Mouse (Mus musculus) hindlimb bud, embryonic 11.5 days (tissue): ENCODE measurements at regions not wholly inside any gene's neighbourhood (a gene's known extent, or its start where the extent isn't known, plus 50 kb on each side); places are given as distances from the start of the nearest gene placed in this dataset.

ENCODE experiments used
- DNase-seq: peaks from one replicate; pipeline ENCODE4 v3.0.0-alpha.2; 2012; ENCODE audit warnings: low read depth, low spot score; ENCODE audit errors: extremely low spot score

- DNase-seq, result no peak
These were observed 148.0 kb upstream of the Klf14 start for GRCm38 (mm10) chr6:31106856-31107359.

- DNase-seq, result no peak
These were observed 148.5 kb upstream of the Klf14 start for GRCm38 (mm10) chr6:31107360-31107759.

- no peak for DNase-seq
These were observed 149.2 kb upstream of the Klf14 start for GRCm38 (mm10) chr6:31107916-31108685.

- no peak for DNase-seq
These were observed 150.7 kb upstream of the Klf14 start for GRCm38 (mm10) chr6:31109604-31110003.

- no peak for DNase-seq
These were observed 153.6 kb upstream of the Klf14 start for GRCm38 (mm10) chr6:31112293-31113077.

GRCm38 (mm10) chr6:31113558-31114326 lies 154.9 kb upstream of the Klf14 start:
- no peak for DNase-seq

GRCm38 (mm10) chr6:31114336-31115335 lies 155.8 kb upstream of the Klf14 start:
- no peak for DNase-seq

GRCm38 (mm10) chr6:31115566-31115965 lies 156.7 kb upstream of the Klf14 start:
- no peak for DNase-seq

- no peak for DNase-seq
These were observed 157.5 kb upstream of the Klf14 start for GRCm38 (mm10) chr6:31116365-31116764.

- DNase-seq, result no peak
These were observed 158.8 kb upstream of the Klf14 start for GRCm38 (mm10) chr6:31117666-31118065.

- DNase-seq, result no peak
These were observed 162.1 kb upstream of the Klf14 start for GRCm38 (mm10) chr6:31121008-31121407.

- DNase-seq, result no peak
These were observed 164.0 kb upstream of the Klf14 start for GRCm38 (mm10) chr6:31122895-31123294.

GRCm38 (mm10) chr6:31123342-31123990 lies 164.6 kb upstream of the Klf14 start:
- no peak for DNase-seq

- no peak for DNase-seq
These were observed 165.2 kb upstream of the Klf14 start for GRCm38 (mm10) chr6:31124076-31124475.

GRCm38 (mm10) chr6:31124872-31125271 lies 166.0 kb upstream of the Klf14 start:
- no peak for DNase-seq

GRCm38 (mm10) chr6:31125328-31126118 lies 166.6 kb upstream of the Klf14 start:
- no peak for DNase-seq

- DNase-seq, result no peak
These were observed 167.4 kb upstream of the Klf14 start for GRCm38 (mm10) chr6:31126131-31126871.

GRCm38 (mm10) chr6:31129170-31129569 lies 170.3 kb upstream of the Klf14 start:
- no peak for DNase-seq
